Mouse (Mus musculus): ENCODE results near the gene Rfc1. TPM values are rescaled to one million over a fixed set of nuclear protein-coding genes. Genes with fewer than 3 reads are reported as not detected.
A peak's percentile ranks its signal among the peaks of the same experiment; 100 is the strongest.
"Not testable (repeated sequence)": the region's sequence is repeated elsewhere in the genome, so short reads cannot be mapped to it uniquely, and the experiment has no call there.

Gene Rfc1
- polyA plus RNA-seq, 1 experiment from 2014 or later = 103 TPM

DNA sequence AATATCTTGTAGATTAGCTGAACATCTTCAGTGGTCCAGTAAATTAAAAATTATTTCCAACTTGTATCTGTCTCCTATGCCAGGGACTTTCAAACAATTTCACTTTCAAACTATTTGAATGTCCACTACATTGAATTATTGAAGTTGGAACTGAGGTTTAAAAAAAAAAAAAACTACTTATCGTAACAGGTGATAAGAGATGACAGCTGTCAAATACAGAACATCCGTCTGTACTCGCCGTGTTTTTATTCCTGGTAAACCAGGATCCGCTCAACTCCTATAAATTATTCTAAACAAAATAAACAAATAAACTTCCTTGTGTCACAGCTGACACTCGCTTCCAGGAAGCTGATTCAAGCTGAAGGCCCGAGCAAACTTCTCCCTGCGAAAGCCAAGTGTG is 682 bp downstream of the Rfc1 start:
- Histone ChIP-seq H3K4me3 (peak overlapping the region; percentile 88), H3K36me3 (replicated peaks) (peaks cover 33% of the 10 kb centered on the region), H3K27me3 (ENCODE audit: poor library complexity, severe bottlenecking) (no peaks in the 10 kb centered on the region), H3K27ac (peak overlapping the region; percentile 96), H3K9me3 (no peaks in the 10 kb centered on the region), H3K4me1 (peaks cover 22% of the 10 kb centered on the region)
- 19% methylated on average over 8 of the region's 8 CpGs for WGBS
- DNase-seq (ENCODE audit: extremely low spot score, low spot score) = no peak

DNA sequence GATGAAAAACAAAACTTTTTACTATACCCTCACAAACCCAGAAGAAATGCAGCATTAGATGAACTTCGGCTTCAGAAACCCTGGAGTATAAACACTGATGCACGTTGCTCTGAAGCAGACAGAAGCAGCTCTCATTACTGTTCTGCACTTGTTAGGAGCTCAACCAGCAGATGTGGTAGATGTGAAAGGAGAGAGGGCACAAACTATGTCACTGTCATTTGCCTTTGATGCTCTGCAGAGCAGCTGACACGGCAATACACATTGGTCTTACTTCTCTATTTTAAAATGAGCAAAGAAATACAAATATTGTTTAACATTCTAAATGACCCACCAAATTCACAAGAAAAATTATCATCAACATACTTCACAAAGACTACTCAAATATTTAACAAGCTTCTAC is 5.5 kb downstream of the Rfc1 start:
- 89% methylated on average over 3 of the region's 3 CpGs for WGBS
- no peaks in the 10 kb centered on the region for H3K27me3 ChIP-seq (ENCODE audit: poor library complexity, severe bottlenecking)

DNA sequence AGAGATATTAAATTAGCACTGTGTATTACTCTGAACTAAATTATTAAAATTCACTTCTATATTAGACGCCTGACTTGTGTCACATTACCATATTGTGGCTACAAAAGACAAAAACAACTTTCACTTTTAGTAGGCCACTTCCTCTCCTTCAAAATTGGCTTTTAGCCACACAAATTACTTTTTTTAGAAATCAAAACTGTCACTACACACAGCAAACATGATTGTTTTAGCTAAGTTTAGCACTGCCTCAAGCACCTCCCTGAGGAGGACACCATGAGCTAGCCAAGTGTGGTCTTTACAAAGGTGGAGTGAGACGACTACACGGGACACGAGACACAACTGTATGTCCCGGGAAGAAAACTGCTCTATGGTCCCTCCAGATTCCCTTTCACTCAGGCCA is 9.3 kb downstream of the Rfc1 start:
- 92% methylated on average over 5 of the region's 5 CpGs for WGBS
- Histone ChIP-seq H3K4me1 (no peaks in the 10 kb centered on the region), H3K4me3 (no peak overlapping the region), H3K36me3 (replicated peaks) (peaks cover 19% of the 10 kb centered on the region), H3K27me3 (ENCODE audit: poor library complexity, severe bottlenecking) (no peaks in the 10 kb centered on the region), H3K9me3 (no peaks in the 10 kb centered on the region), H3K27ac (no peak overlapping the region)
- DNase-seq (ENCODE audit: extremely low spot score, low spot score) = no peak

More for the DNA sequence above, 5.5 kb downstream of the Rfc1 start:
- no peak for DNase-seq (ENCODE audit: extremely low spot score, low spot score)
- no peak overlapping the region for H3K4me3 ChIP-seq
- no peak overlapping the region for H3K27ac ChIP-seq
- H3K4me1 ChIP-seq = peaks cover 12% of the 10 kb centered on the region
- peaks cover 33% of the 10 kb centered on the region for H3K36me3 ChIP-seq (replicated peaks)
- no peaks in the 10 kb centered on the region for H3K9me3 ChIP-seq

DNA sequence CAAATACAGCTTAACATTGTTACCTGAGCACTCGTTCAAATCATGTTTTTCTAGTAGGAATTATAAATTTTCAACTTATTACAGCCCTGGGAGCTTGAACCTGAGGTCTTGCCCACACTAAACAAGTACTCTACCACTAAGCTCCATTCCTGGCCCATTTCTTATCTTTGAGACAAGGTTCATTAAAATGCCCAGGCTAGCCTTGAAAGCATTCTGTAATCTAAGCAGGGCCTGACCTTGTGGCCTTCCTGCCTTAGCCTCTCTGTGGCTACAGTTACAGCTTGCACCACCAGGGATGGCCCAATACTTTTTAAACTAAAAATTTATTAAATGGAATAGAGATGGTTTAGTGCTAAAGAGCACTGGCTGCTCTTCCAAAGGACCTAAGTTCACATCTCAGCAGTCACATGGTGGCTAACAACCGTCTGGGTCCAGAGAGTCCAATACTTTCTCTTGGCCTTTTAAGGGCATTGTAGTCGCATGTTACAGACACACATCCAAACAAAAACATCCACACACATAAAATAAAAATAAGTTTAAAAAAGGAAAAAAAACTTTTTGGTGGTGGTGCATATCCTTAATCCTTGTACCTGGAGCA is 10.6 kb downstream of the Rfc1 start:
- WGBS = 94% methylated on average over 3 of the region's 3 CpGs
- Histone ChIP-seq H3K9me3 (no peaks in the 10 kb centered on the region), H3K4me1 (no peaks in the 10 kb centered on the region), H3K27me3 (ENCODE audit: poor library complexity, severe bottlenecking) (no peaks in the 10 kb centered on the region), H3K27ac (no peak overlapping the region), H3K4me3 (no peak overlapping the region), H3K36me3 (replicated peaks) (peaks cover 16% of the 10 kb centered on the region)
- DNase-seq (ENCODE audit: extremely low spot score, low spot score) = no peak

DNA sequence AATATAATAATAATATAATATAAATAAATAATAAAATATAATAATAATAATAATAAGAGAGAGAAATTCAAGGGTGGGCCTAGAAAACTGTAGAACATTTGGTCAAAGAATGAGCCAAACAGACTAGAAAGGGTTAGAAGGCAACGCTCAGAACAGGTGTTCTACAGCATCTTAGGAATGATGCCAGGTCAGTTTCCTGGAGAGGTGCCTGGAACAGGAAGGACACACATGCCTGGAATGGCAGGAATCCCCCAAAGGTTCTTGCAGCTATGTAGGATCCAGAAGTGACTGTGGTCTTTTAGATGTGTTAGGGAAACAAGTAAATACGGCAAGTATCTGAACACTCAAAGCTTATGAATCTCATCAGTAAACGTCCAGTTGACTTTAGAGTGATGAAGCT is 11.2 kb downstream of the Rfc1 start:
- no peaks in the 10 kb centered on the region for H3K9me3 ChIP-seq
- H3K36me3 ChIP-seq (replicated peaks) = peaks cover 17% of the 10 kb centered on the region
- no peak for DNase-seq (ENCODE audit: extremely low spot score, low spot score)
- 94% methylated on average over 3 of the region's 3 CpGs for WGBS
- no peaks in the 10 kb centered on the region for H3K4me1 ChIP-seq
- no peak overlapping the region for H3K27ac ChIP-seq
- no peaks in the 10 kb centered on the region for H3K27me3 ChIP-seq (ENCODE audit: poor library complexity, severe bottlenecking)
- no peak overlapping the region for H3K4me3 ChIP-seq

DNA sequence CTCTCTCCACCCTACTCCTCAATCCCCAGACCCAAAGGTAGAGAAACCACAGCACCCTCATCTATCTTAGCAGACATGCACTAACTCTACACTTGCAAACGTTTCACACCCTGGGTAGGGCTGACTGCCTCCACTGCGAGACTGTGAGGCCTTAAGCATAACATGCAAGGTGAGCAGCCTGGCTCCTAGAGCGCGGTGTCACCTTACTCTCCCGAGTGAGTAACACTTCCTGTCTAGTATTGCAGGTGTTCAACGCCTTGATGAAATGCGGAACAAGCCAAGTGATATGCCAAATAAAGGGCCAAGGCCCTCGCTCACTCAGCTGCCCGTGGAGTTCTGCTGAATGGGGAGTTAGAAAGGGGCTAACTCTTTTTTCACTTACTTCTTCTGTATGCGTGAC is 13.3 kb downstream of the Rfc1 start:
- H3K4me3 ChIP-seq = no peak overlapping the region
- no peaks in the 10 kb centered on the region for H3K9me3 ChIP-seq
- H3K27me3 ChIP-seq (ENCODE audit: poor library complexity, severe bottlenecking) = no peaks in the 10 kb centered on the region
- no peak for DNase-seq (ENCODE audit: extremely low spot score, low spot score)
- 86% methylated on average over 10 of the region's 10 CpGs for WGBS
- H3K36me3 ChIP-seq (replicated peaks) = peaks cover 37% of the 10 kb centered on the region
- no peak overlapping the region for H3K27ac ChIP-seq
- no peaks in the 10 kb centered on the region for H3K4me1 ChIP-seq

DNA sequence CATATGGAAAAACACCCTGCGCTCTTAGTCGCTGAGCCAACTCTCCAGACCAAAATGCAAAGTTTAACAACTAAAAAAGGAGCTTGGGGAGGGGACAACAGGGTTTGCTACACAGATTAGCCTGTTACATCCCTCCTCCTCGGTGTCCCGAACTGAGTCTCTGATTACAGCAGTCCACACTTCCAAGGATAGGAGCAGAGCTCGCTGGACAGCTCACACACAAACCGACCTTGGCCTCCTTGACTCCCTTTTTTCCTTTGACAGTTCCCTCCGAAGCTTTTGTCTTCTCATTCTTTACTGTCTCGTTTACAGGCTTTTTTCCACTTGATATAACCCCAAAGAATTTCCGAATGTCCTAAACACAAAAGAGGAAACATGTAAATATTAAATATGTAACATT is 16.3 kb downstream of the Rfc1 start:
- Histone ChIP-seq H3K27ac (no peak overlapping the region), H3K9me3 (no peaks in the 10 kb centered on the region), H3K4me1 (no peaks in the 10 kb centered on the region), H3K27me3 (ENCODE audit: poor library complexity, severe bottlenecking) (no peaks in the 10 kb centered on the region), H3K4me3 (no peak overlapping the region), H3K36me3 (replicated peaks) (peaks cover 67% of the 10 kb centered on the region)
- 87% methylated on average over 9 of the region's 9 CpGs for WGBS
- no peak for DNase-seq (ENCODE audit: extremely low spot score, low spot score)

DNA sequence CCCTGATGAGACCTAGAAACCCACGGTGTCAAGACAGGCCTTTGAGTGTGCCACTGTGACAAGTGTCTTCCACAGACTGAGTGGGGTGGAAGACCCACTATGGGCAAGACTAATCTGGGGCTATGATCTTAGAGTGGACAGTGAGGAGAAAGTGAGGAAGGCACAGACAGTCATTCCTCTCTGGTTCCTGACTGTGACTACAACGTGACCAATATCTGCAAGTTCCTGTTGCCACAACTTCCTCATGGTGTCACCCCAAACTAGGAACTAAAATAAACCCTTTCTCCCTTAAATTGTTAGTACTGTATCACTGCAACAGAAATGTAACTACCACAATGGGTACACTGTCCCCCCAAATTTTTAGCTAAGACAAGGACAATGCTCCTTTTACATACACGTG is 26.6 kb downstream of the Rfc1 start:
- peaks cover 80% of the 10 kb centered on the region for H3K36me3 ChIP-seq (replicated peaks)

DNA sequence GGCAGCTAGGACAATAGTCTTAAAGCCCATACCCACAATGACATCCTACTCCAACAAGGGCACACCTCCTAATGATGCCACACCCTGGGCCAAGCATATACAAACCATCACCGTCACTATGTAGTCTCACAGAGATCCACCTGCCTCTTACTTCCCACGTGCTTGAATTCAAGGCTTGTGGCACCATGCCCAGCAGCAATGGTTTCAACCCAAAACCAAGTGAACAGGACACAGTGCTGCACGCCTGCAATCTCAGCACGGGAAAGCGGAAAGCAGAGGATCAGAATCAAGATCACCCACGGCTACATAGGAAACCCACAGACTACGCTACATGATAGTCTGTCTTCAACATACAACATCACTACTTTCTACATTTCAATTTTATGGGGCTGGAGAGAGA is 27.3 kb downstream of the Rfc1 start:
- 97% methylated on average over 7 of the region's 7 CpGs for WGBS
- Histone ChIP-seq H3K36me3 (replicated peaks) (peaks cover 82% of the 10 kb centered on the region), H3K27ac (no peak overlapping the region), H3K9me3 (no peaks in the 10 kb centered on the region), H3K4me3 (no peak overlapping the region), H3K27me3 (ENCODE audit: poor library complexity, severe bottlenecking) (no peaks in the 10 kb centered on the region), H3K4me1 (no peaks in the 10 kb centered on the region)
- DNase-seq (ENCODE audit: extremely low spot score, low spot score) = no peak

More for the DNA sequence above, 26.6 kb downstream of the Rfc1 start:
- Histone ChIP-seq H3K4me1 (no peaks in the 10 kb centered on the region), H3K4me3 (no peak overlapping the region), H3K27ac (no peak overlapping the region), H3K27me3 (ENCODE audit: poor library complexity, severe bottlenecking) (no peaks in the 10 kb centered on the region), H3K9me3 (no peaks in the 10 kb centered on the region)
- WGBS = 96% methylated on average over 3 of the region's 3 CpGs
- DNase-seq (ENCODE audit: extremely low spot score, low spot score) = no peak

DNA sequence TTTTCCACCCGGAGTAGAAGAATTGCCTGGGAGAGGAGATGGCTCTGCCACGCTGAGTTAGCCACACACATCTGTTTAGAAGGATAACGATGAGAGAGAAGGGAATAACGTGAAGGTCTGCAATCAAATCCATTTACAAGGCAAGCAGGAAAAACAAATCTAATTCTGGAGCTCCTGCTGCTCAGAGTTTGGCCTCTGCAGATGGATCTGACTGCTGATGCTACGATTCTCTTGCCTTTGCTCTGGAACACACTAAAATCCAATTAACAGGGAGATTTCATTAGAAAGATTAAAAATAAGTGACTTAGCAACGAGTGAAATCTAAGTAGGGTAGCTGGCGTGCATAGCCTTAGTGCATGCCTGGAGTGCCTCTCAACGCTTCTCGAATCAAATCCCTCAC is 30.0 kb downstream of the Rfc1 start:
- WGBS = 87% methylated on average over 9 of the region's 9 CpGs
- Histone ChIP-seq H3K4me1 (no peaks in the 10 kb centered on the region), H3K36me3 (replicated peaks) (peaks cover 78% of the 10 kb centered on the region), H3K4me3 (no peak overlapping the region), H3K9me3 (no peaks in the 10 kb centered on the region), H3K27ac (no peak overlapping the region), H3K27me3 (ENCODE audit: poor library complexity, severe bottlenecking) (no peaks in the 10 kb centered on the region)
- no peak for DNase-seq (ENCODE audit: extremely low spot score, low spot score)

DNA sequence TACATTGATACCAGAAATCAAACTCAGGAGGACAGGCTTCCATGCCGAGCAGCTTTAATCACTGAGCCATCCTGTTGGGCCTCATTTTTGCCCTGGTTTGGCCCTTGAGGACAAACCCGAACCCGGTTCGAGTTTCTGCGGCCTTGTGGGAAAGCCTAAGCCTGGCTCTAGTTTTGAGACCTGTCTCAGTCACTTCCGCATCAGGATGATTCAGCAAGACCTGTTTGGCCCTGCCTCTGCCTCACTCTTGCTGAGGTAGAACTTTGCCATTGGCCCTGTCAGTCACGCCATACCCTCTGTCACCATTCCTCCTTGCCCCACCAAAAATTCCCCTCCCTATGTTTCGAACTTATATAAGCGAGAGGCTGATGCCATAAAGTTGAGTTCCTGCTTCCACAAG is 35.3 kb downstream of the Rfc1 start:
- 92% methylated on average over 9 of the region's 9 CpGs for WGBS
- Histone ChIP-seq H3K27me3 (ENCODE audit: poor library complexity, severe bottlenecking) (no peaks in the 10 kb centered on the region), H3K36me3 (replicated peaks) (peaks cover 92% of the 10 kb centered on the region), H3K9me3 (no peaks in the 10 kb centered on the region), H3K4me3 (no peak overlapping the region), H3K4me1 (no peaks in the 10 kb centered on the region), H3K27ac (no peak overlapping the region)
- DNase-seq (ENCODE audit: extremely low spot score, low spot score) = no peak

DNA sequence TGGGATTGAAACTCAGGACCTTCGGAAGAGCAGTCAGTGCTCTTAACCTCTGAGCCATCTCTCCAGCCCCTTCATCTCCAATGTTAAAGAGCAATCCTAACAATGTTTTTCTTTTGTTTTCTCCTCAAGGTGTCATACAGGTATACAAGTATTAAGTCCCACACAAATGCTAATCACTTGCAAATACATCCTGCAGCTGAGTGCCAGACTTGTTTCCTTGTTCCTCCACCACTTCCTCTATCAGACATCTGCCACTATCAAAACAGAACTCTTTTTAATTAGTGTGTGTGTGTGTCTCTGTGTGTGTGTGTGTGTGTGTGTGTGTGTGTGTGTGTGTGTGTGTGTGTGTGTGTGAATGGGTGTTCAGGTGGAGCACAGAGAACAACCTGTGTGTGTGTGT is 35.8 kb downstream of the Rfc1 start:
- not testable (repeated sequence) for DNase-seq (ENCODE audit: extremely low spot score, low spot score); H3K9me3 ChIP-seq; H3K27me3 ChIP-seq (ENCODE audit: poor library complexity, severe bottlenecking); H3K4me3 ChIP-seq; H3K27ac ChIP-seq; H3K4me1 ChIP-seq
- H3K36me3 ChIP-seq (replicated peaks) = peaks cover 92% of the 10 kb centered on the region
- 100% methylated on average over 1 of the region's 1 CpGs for WGBS

DNA sequence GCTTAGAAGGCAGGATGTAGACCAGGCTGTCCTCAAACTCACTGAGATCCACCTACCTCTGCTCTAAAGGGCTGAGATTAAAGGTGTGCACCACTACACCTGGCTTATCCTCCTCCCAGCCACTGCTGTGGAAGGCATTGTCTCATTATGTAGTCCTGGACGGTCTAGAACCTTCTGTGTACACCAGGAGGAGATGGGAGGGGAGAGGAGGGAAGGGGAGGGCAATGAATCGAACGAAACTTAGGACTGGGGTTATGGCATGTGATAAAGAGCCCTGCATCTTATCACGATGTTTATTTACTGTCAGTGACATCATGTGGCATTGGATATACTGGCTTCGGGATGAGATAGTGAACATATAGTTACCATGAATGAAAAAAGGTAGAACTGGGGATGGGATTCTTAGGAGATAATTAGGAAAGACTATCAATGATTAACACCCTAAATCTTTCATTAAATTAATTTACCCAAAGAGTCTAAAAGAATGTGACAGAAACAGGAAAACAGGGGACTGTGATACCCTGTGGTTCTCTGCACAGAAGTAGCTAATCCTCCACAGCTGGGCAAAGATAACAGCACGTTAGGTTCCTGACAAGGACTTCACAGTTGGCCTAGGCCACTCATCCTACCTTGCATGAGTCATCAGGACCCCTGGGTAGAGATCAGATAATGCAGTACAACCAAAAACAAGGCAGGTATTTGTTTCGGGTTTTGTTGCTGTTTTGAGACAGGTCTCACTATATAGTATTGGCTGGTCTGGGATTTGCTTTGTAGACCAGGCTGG is 37.1 kb downstream of the Rfc1 start:
- no peak overlapping the region for H3K4me3 ChIP-seq
- no peaks in the 10 kb centered on the region for H3K4me1 ChIP-seq
- H3K36me3 ChIP-seq (replicated peaks) = peaks cover 92% of the 10 kb centered on the region
- H3K27ac ChIP-seq = no peak overlapping the region
- WGBS = 95% methylated on average over 7 of the region's 7 CpGs
- no peaks in the 10 kb centered on the region for H3K9me3 ChIP-seq
- no peak for DNase-seq (ENCODE audit: extremely low spot score, low spot score)
- H3K27me3 ChIP-seq (ENCODE audit: poor library complexity, severe bottlenecking) = no peaks in the 10 kb centered on the region

Measured in forebrain, embryonic 10.5 days (tissue).